Mouse (Mus musculus): Measurements from ENCODE around the gene Rad17. TPM values are rescaled to one million over a fixed set of nuclear protein-coding genes. Genes with fewer than 3 reads are reported as not detected.

Rad17 gene
- total and polyA plus RNA-seq, 3 experiments, result 2.0 to 23.0 (median 20.5) TPM

DNA sequence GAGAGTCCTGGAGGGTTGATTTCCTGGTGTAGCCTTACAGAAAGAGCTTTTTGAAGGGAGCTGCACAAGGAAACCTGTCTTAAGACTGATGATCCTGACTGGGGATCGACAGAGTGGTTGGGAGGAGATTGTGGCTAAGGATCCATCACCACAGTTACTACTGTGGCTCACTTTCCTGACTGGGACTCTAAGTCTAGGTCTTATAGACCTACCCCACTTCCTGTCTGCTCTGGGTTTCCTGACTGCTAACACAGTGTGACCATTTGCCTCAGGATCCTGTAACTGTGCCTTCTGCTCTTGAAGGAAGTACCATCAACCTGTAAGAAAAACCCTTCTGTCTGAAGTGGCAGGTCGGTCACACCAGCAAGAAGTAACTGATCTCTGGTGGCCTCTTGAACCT is 80.1 kb downstream of the Rad17 start:
- DNase-seq, result no peak

DNA sequence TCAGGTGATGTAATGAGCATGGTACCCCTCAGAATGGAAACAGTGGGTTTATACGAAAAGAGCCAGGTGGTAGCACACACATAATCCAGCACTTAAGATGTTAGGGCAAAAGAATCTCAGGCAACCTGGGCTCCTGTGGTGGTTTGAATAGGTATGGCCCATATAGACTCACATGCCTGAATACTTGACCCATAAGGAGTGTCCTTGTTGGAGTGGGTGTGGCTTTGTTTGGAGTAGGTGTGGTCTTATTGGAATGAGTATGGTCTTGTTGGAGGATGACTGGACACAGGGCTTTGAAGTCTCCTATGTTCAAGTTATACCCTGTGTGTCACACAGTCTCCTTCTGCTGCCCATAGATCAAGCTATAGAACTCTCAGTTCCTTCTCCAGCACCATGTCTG is 82.5 kb downstream of the Rad17 start:
- no peak for DNase-seq

Other genes starting within 250 kb of the Rad17 start
- gene Naip1, start 198.2 kb downstream of the Rad17 start, total RNA-seq (2021), result under 1 TPM; 0.07 to 0.12 TPM
- gene Naip1, start 198.2 kb downstream of the Rad17 start, polyA plus RNA-seq (2012; rRNA removed), result 0.04 and 0.06 TPM in 2 replicates
- 10 to 100 TPM; 27.2 to 27.9 TPM for gene Gtf2h2, start 158.5 kb downstream of the Rad17 start, total RNA-seq (2021)
- gene Gtf2h2, start 158.5 kb downstream of the Rad17 start, polyA plus RNA-seq (2012; rRNA removed), result 13.9 and 17.1 TPM in 2 replicates
- 10 to 100 TPM in 1 of 2 experiments, 1 to 10 TPM in 1; 5.7 to 23.9 TPM for gene Ocln, start 98.3 kb downstream of the Rad17 start, total RNA-seq (2021)
- 0.32 and 0.49 TPM in 2 replicates for gene Ocln, start 98.3 kb downstream of the Rad17 start, polyA plus RNA-seq (2012; rRNA removed)
- under 1 TPM; 0.32 to 0.55 TPM for gene Marveld2, start 34.1 kb downstream of the Rad17 start, total RNA-seq (2021)
- 0.25 and 0.30 TPM in 2 replicates for gene Marveld2, start 34.1 kb downstream of the Rad17 start, polyA plus RNA-seq (2012; rRNA removed)
- gene Ak6, start 72 bp downstream of the Rad17 start, total RNA-seq (2021), result 10 to 100 TPM; 70.3 to 79.1 TPM
- gene Ak6, start 72 bp downstream of the Rad17 start, polyA plus RNA-seq (2012; rRNA removed), result 7.5 and 10.1 TPM in 2 replicates
- 10 to 100 TPM; 12.2 to 16.6 TPM for gene Taf9, start 528 bp upstream of the Rad17 start, total RNA-seq (2021)
- gene Taf9, start 528 bp upstream of the Rad17 start, polyA plus RNA-seq (2012; rRNA removed), result 0.26 TPM in 1 of 2 replicates, not detected in the other
- gene Ccdc125, start 18.7 kb upstream of the Rad17 start, total RNA-seq (2021), result 1 to 10 TPM; 1.1 to 1.5 TPM
- 0.06 and 0.29 TPM in 2 replicates for gene Ccdc125, start 18.7 kb upstream of the Rad17 start, polyA plus RNA-seq (2012; rRNA removed)
- 10 to 100 TPM; 36.8 to 38.8 TPM for gene Cdk7, start 79.9 kb upstream of the Rad17 start, total RNA-seq (2021)
- gene Cdk7, start 79.9 kb upstream of the Rad17 start, polyA plus RNA-seq (2012; rRNA removed), result 9.3 and 9.6 TPM in 2 replicates
- 100 to 1,000 TPM; 133 to 141 TPM for gene Mrps36, start 93.6 kb upstream of the Rad17 start, total RNA-seq (2021)
- 23.5 and 26.2 TPM in 2 replicates for gene Mrps36, start 93.6 kb upstream of the Rad17 start, polyA plus RNA-seq (2012; rRNA removed)
- gene Cenph, start 124.8 kb upstream of the Rad17 start, total RNA-seq (2021), result under 1 TPM; 0.32 to 0.62 TPM
- 0.28 TPM in 1 of 2 replicates, not detected in the other for gene Cenph, start 124.8 kb upstream of the Rad17 start, polyA plus RNA-seq (2012; rRNA removed)
- 1 to 10 TPM; 2.2 to 2.6 TPM for gene Ccnb1, start 135.5 kb upstream of the Rad17 start, total RNA-seq (2021)
- gene Ccnb1, start 135.5 kb upstream of the Rad17 start, polyA plus RNA-seq (2012; rRNA removed), result 0.86 and 1.2 TPM in 2 replicates
- 10 to 100 TPM; 42.5 to 45.0 TPM for gene Slc30a5, start 182.4 kb upstream of the Rad17 start, total RNA-seq (2021)
- 16.9 and 19.8 TPM in 2 replicates for gene Slc30a5, start 182.4 kb upstream of the Rad17 start, polyA plus RNA-seq (2012; rRNA removed)

Measured in adrenal gland, adult 2 months (tissue).